Mouse (Mus musculus): ENCODE results near the gene Tbc1d24. TPM values are rescaled to one million over a fixed set of nuclear protein-coding genes. Genes with fewer than 3 reads are reported as not detected.
"Not testable (repeated sequence)": the region's sequence is repeated elsewhere in the genome, so short reads cannot be mapped to it uniquely, and the experiment has no call there.

Tbc1d24 gene
- total and polyA plus RNA-seq, 3 experiments: 4.2 to 6.6 (median 4.5) TPM

- H3K9ac ChIP-seq (ENCODE audit: insufficient read depth, low read depth); H3K27ac ChIP-seq (ENCODE audit: insufficient read depth, low read depth); H3K9me3 ChIP-seq (replicated peaks; ENCODE audit: low read length); dilution Hi-C loops (cut with MboI; ENCODE audit: extremely low pct_ligation_motif_present, extremely low pct_unique_long_range_greater_than_20kb, low sequenced_read_pairs); H3K27me3 ChIP-seq (replicated peaks); H3K4me3 ChIP-seq (replicated peaks in 1 of 3; ENCODE audit: low read depth in 2 of 3, low read length in 2 of 3, poor library complexity in 1 of 3); H3K4me2 ChIP-seq (ENCODE audit: insufficient read depth, low read depth, poor library complexity, severe bottlenecking); in situ Hi-C loops (cut with MboI; ENCODE audit: low pct_ligation_motif_present, low pct_unique_long_range_greater_than_20kb, low sequenced_read_pairs); DNase-seq (ENCODE audit: extremely low read depth): not testable (repeated sequence)
- Histone ChIP-seq H3K36me3 (replicated peaks in 1 of 2; ENCODE audit: control insufficient read depth in 1 of 2, insufficient read depth in 1 of 2, low read length in 1 of 2) (peaks cover 0 to 23% of the 10 kb centered on the region in 2 experiments), H3K79me2 (replicated peaks; ENCODE audit: control insufficient read depth, extremely low read depth, insufficient read depth, poor library complexity, severe bottlenecking) (peaks cover 26% of the 10 kb centered on the region), H3K4me1 (ENCODE audit: control insufficient read depth in 1 of 2, insufficient read depth in 2 of 2) (peaks cover 0 to 33% of the 10 kb centered on the region in 2 experiments; a peak in 2 of 4 replicates)
- peak in 1 of 2 experiments; percentile 42; a peak in 1 of 4 replicates for TF ChIP-seq CTCF (conservative IDR thresholded peaks at IDR 0.05 in 1 of 2, IDR thresholded peaks at IDR 0.05 in 1 of 2; ENCODE audit: low read depth in 2 of 2, low read length in 2 of 2)
These were observed 72.4 kb downstream of the Tbc1d24 start for GRCm38 (mm10) chr17:24132919-24133318.

- H3K36me3 ChIP-seq (replicated peaks in 1 of 2; ENCODE audit: control insufficient read depth in 1 of 2, insufficient read depth in 1 of 2, low read length in 1 of 2): peaks cover 0 to 21% of the 10 kb centered on the region in 2 experiments
- no peak overlapping the region for H3K9ac ChIP-seq (ENCODE audit: insufficient read depth, low read depth)
- H3K79me2 ChIP-seq (replicated peaks; ENCODE audit: control insufficient read depth, extremely low read depth, insufficient read depth, poor library complexity, severe bottlenecking): peaks cover 20% of the 10 kb centered on the region
- no peaks in the 10 kb centered on the region for H3K9me3 ChIP-seq (replicated peaks; ENCODE audit: low read length)
- H3K4me3 ChIP-seq (replicated peaks in 1 of 3; ENCODE audit: low read depth in 2 of 3, low read length in 2 of 3, poor library complexity in 1 of 3): no peak overlapping the region
- dilution Hi-C loops (cut with MboI; ENCODE audit: extremely low pct_ligation_motif_present, extremely low pct_unique_long_range_greater_than_20kb, low sequenced_read_pairs): no loop called here
- H3K27ac ChIP-seq (ENCODE audit: insufficient read depth, low read depth): no peak overlapping the region
- in situ Hi-C loops (cut with MboI; ENCODE audit: low pct_ligation_motif_present, low pct_unique_long_range_greater_than_20kb, low sequenced_read_pairs): no loop called here
- peaks cover 2 to 30% of the 10 kb centered on the region in 2 experiments; a peak in 3 of 4 replicates for H3K4me1 ChIP-seq (ENCODE audit: control insufficient read depth in 1 of 2, insufficient read depth in 2 of 2)
- no peaks in the 10 kb centered on the region for H3K27me3 ChIP-seq (replicated peaks)
- no peak for DNase-seq (ENCODE audit: extremely low read depth)
- TF ChIP-seq MAZ (IDR thresholded peaks at IDR 0.05; ENCODE audit: low read depth, low read length) (no peak), CTCF (conservative IDR thresholded peaks at IDR 0.05 in 1 of 2, IDR thresholded peaks at IDR 0.05 in 1 of 2; ENCODE audit: low read depth in 2 of 2, low read length in 2 of 2) (peak in 1 of 2 experiments; percentile 35; a peak in 2 of 4 replicates)
- H3K4me2 ChIP-seq (ENCODE audit: insufficient read depth, low read depth, poor library complexity, severe bottlenecking): no peak overlapping the region
These were observed 73.8 kb downstream of the Tbc1d24 start for GRCm38 (mm10) chr17:24131570-24131969.

- H3K4me2 ChIP-seq (ENCODE audit: insufficient read depth, low read depth, poor library complexity, severe bottlenecking); dilution Hi-C loops (cut with MboI; ENCODE audit: extremely low pct_ligation_motif_present, extremely low pct_unique_long_range_greater_than_20kb, low sequenced_read_pairs); H3K9ac ChIP-seq (ENCODE audit: insufficient read depth, low read depth); H3K4me3 ChIP-seq (replicated peaks in 1 of 3; ENCODE audit: low read depth in 2 of 3, low read length in 2 of 3, poor library complexity in 1 of 3); H3K9me3 ChIP-seq (replicated peaks; ENCODE audit: low read length); H3K27ac ChIP-seq (ENCODE audit: insufficient read depth, low read depth); H3K27me3 ChIP-seq (replicated peaks); in situ Hi-C loops (cut with MboI; ENCODE audit: low pct_ligation_motif_present, low pct_unique_long_range_greater_than_20kb, low sequenced_read_pairs); DNase-seq (ENCODE audit: extremely low read depth): not testable (repeated sequence)
- Histone ChIP-seq H3K36me3 (replicated peaks in 1 of 2; ENCODE audit: control insufficient read depth in 1 of 2, insufficient read depth in 1 of 2, low read length in 1 of 2) (peaks cover 0 to 18% of the 10 kb centered on the region in 2 experiments), H3K79me2 (replicated peaks; ENCODE audit: control insufficient read depth, extremely low read depth, insufficient read depth, poor library complexity, severe bottlenecking) (peaks cover 21% of the 10 kb centered on the region), H3K4me1 (ENCODE audit: control insufficient read depth in 1 of 2, insufficient read depth in 2 of 2) (peaks cover 6 to 34% of the 10 kb centered on the region in 2 experiments; a peak in 3 of 4 replicates)
These were observed 76.1 kb downstream of the Tbc1d24 start for GRCm38 (mm10) chr17:24129246-24129645.

- in situ Hi-C loops (cut with MboI; ENCODE audit: low pct_ligation_motif_present, low pct_unique_long_range_greater_than_20kb, low sequenced_read_pairs) (no loop called here), dilution Hi-C loops (cut with MboI; ENCODE audit: extremely low pct_ligation_motif_present, extremely low pct_unique_long_range_greater_than_20kb, low sequenced_read_pairs) (no loop called here)
- H3K79me2 ChIP-seq (replicated peaks; ENCODE audit: control insufficient read depth, extremely low read depth, insufficient read depth, poor library complexity, severe bottlenecking): peaks cover 26% of the 10 kb centered on the region
- H3K4me2 ChIP-seq (ENCODE audit: insufficient read depth, low read depth, poor library complexity, severe bottlenecking): no peak overlapping the region
- no peak overlapping the region for H3K9ac ChIP-seq (ENCODE audit: insufficient read depth, low read depth)
- no peak overlapping the region for H3K4me3 ChIP-seq (replicated peaks in 1 of 3; ENCODE audit: low read depth in 2 of 3, low read length in 2 of 3, poor library complexity in 1 of 3)
- no peak for DNase-seq (ENCODE audit: extremely low read depth)
- TF ChIP-seq BHLHE40 (IDR thresholded peaks at IDR 0.05; ENCODE audit: low read depth, low read length) (no peak), MAX (IDR thresholded peaks at IDR 0.05; ENCODE audit: low read length) (no peak), POLR2A (IDR thresholded peaks at IDR 0.05; ENCODE audit: low read depth, low read length) (no peak), HCFC1 (IDR thresholded peaks at IDR 0.05; ENCODE audit: low read depth, low read length) (no peak), MEF2A (IDR thresholded peaks at IDR 0.05; ENCODE audit: borderline replicate concordance, low read depth, low read length) (no peak), JUN (IDR thresholded peaks at IDR 0.05; ENCODE audit: insufficient read depth, low read depth, low read length) (no peak), TBP (conservative IDR thresholded peaks at IDR 0.05; ENCODE audit: low read depth, low read length) (no peak), MYC (IDR thresholded peaks at IDR 0.05; ENCODE audit: low read depth, low read length) (no peak), SIN3A (IDR thresholded peaks at IDR 0.05; ENCODE audit: low read length) (no peak), CTCF (conservative IDR thresholded peaks at IDR 0.05 in 1 of 2, IDR thresholded peaks at IDR 0.05 in 1 of 2; ENCODE audit: low read depth in 2 of 2, low read length in 2 of 2) (no peak), ZMIZ1 (IDR thresholded peaks at IDR 0.05; ENCODE audit: low read depth, low read length) (no peak), ZNF384 (IDR thresholded peaks at IDR 0.05; ENCODE audit: low read depth, low read length) (no peak), UBTF (IDR thresholded peaks at IDR 0.05; ENCODE audit: low read depth, low read length) (no peak)
- peaks cover 6 to 34% of the 10 kb centered on the region in 2 experiments; a peak in 3 of 4 replicates for H3K4me1 ChIP-seq (ENCODE audit: control insufficient read depth in 1 of 2, insufficient read depth in 2 of 2)
- peaks cover 0 to 9% of the 10 kb centered on the region in 2 experiments for H3K36me3 ChIP-seq (replicated peaks in 1 of 2; ENCODE audit: control insufficient read depth in 1 of 2, insufficient read depth in 1 of 2, low read length in 1 of 2)
- no peaks in the 10 kb centered on the region for H3K9me3 ChIP-seq (replicated peaks; ENCODE audit: low read length)
- no peak overlapping the region for H3K27ac ChIP-seq (ENCODE audit: insufficient read depth, low read depth)
- H3K27me3 ChIP-seq (replicated peaks): no peaks in the 10 kb centered on the region
These were observed 77.8 kb downstream of the Tbc1d24 start for GRCm38 (mm10) chr17:24127592-24127991.
